Comparison of ENCODE assay signal across 8 mouse cellular contexts in genomic region chr2:25223681-25224491, GRCm38 (mm10). TPM values are rescaled to one million over a fixed set of nuclear protein-coding genes. Genes with fewer than 3 reads are reported as not detected.
DNase-seq lines count a peak whose midpoint lies in the region; ATAC-seq and TF ChIP-seq lines count a peak whose summit lies in the region.

No protein-coding gene starts in this region.

- H3K4me3 ChIP-seq in MEL (ENCODE audit: control insufficient read depth in 1 of 2, insufficient read depth in 1 of 2, low read depth in 2 of 2, low read length in 2 of 2) (peak overlapping the region; percentile 96 to 97), macrophage (ENCODE audit: inconsistent target) (peak overlapping the region; percentile 78)
- peak overlapping the region; percentile 88 for H3K4me3 ChIP-seq in forebrain, postnatal 0 days (ENCODE audit: low read depth, low read length)
- H3K4me3 ChIP-seq in hindbrain, embryonic 11.5 days (ENCODE audit: low read depth, low read length) = peak overlapping the region; percentile 85

- intact Hi-C loops in left cerebral cortex, postnatal 10 days (cut with DNase I) = no loop called here

- peak overlapping the region; percentile 99 for H3K9ac ChIP-seq in MEL (ENCODE audit: control insufficient read depth, low read depth, low read length, poor library complexity, severe bottlenecking)
- peak overlapping the region; percentile 86 for H3K9ac ChIP-seq in forebrain, postnatal 0 days
- peak overlapping the region; percentile 83 for H3K9ac ChIP-seq in hindbrain, embryonic 11.5 days (ENCODE audit: low read depth, low read length)

- ATAC-seq in forebrain, postnatal 0 days = peak; percentile 7
- peak; percentile 39 for ATAC-seq in hindbrain, embryonic 11.5 days (ENCODE audit: low FRiP score)

- H3K27me3 ChIP-seq in MEL (ENCODE audit: control insufficient read depth in 1 of 2, insufficient read depth in 2 of 2, low read length in 2 of 2) = no peaks in the 10 kb centered on the region
- no peaks in the 10 kb centered on the region for H3K27me3 ChIP-seq in forebrain, postnatal 0 days (ENCODE audit: insufficient read depth, low read length)
- no peaks in the 10 kb centered on the region for H3K27me3 ChIP-seq in hindbrain, embryonic 11.5 days (ENCODE audit: control insufficient read depth, insufficient read depth, low read length)

- H3K36me3 ChIP-seq in MEL (ENCODE audit: control insufficient read depth in 1 of 2, insufficient read depth in 2 of 2, low read length in 2 of 2) = peaks cover 6 to 7% of the 10 kb centered on the region in 2 experiments
- H3K36me3 ChIP-seq in forebrain, postnatal 0 days (ENCODE audit: insufficient read depth) = no peaks in the 10 kb centered on the region
- H3K36me3 ChIP-seq in hindbrain, embryonic 11.5 days (ENCODE audit: control insufficient read depth, insufficient read depth, low read length) = no peaks in the 10 kb centered on the region
- H3K36me3 ChIP-seq in macrophage (ENCODE audit: inconsistent target) = no peaks in the 10 kb centered on the region

- DNase-seq in MEL (ENCODE audit: low read depth, low spot score) = peak; percentile 94
- peak; percentile 86 for DNase-seq in c-Kit-negative CD71-positive TER-119-positive erythroid progenitor cells, embryonic 14.5 days (ENCODE audit: low read depth, low spot score)
- no peak for DNase-seq in forebrain, postnatal 0 days
- no peak for DNase-seq in hindbrain, embryonic 11.5 days (ENCODE audit: low spot score)
- peak; percentile 38 to 89 for DNase-seq in left cerebral cortex, postnatal 10 days (ENCODE audit: extremely low spot score in 1 of 2, low spot score in 2 of 2)
- DNase-seq in right cerebral cortex, postnatal 4 days = peak; percentile 59
- peak; percentile 82 to 87 for DNase-seq in urinary bladder, postnatal 36 days (ENCODE audit: low spot score in 2 of 2)

- TF ChIP-seq EP300 in MEL (IDR thresholded peaks at IDR 0.05; ENCODE audit: low read depth in 1 of 2, low read length in 2 of 2) = peak; percentile 57 to 83

- H3K27ac ChIP-seq in MEL (ENCODE audit: control insufficient read depth, low read depth, low read length) (peak overlapping the region; percentile 98), macrophage (peak overlapping the region; percentile 68)
- H3K27ac ChIP-seq in forebrain, postnatal 0 days (ENCODE audit: low read depth, low read length) = peak overlapping the region; percentile 92
- peak overlapping the region; percentile 85 for H3K27ac ChIP-seq in hindbrain, embryonic 11.5 days (ENCODE audit: low read depth, low read length)

- no peak for TF ChIP-seq CTCF in MEL (IDR thresholded peaks at IDR 0.05 in 2 of 3, conservative IDR thresholded peaks at IDR 0.05 in 1 of 3; ENCODE audit: control insufficient read depth in 1 of 3, insufficient read depth in 1 of 3, low read depth in 2 of 3, low read length in 3 of 3, poor library complexity in 1 of 3, severe bottlenecking in 1 of 3)
- TF ChIP-seq CTCF in forebrain, postnatal 0 days (IDR thresholded peaks at IDR 0.05; ENCODE audit: low read depth) = no peak

- no peak for TF ChIP-seq RAD21 in MEL (IDR thresholded peaks at IDR 0.05; ENCODE audit: low read depth, low read length)

- H3K4me1 ChIP-seq in MEL (ENCODE audit: control insufficient read depth in 1 of 2, insufficient read depth in 2 of 2, low read length in 2 of 2) = peaks cover 5 to 14% of the 10 kb centered on the region in 2 experiments; a peak in 3 of 4 replicates
- peaks cover 15% of the 10 kb centered on the region; the same call in 1 of the 2 replicates for H3K4me1 ChIP-seq in forebrain, postnatal 0 days (ENCODE audit: insufficient read depth)
- H3K4me1 ChIP-seq in hindbrain, embryonic 11.5 days (replicated peaks; ENCODE audit: control insufficient read depth, insufficient read depth, low read length) = peaks cover 5% of the 10 kb centered on the region; the same call in 1 of the 2 replicates

- H3K79me2 ChIP-seq in MEL (ENCODE audit: control insufficient read depth, insufficient read depth, low read length, poor library complexity) (peaks cover 17% of the 10 kb centered on the region), macrophage (ENCODE audit: inconsistent target) (peaks cover 13% of the 10 kb centered on the region)

- WGBS in forebrain, postnatal 0 days = 3% methylated on average over 53 of the region's 53 CpGs
- WGBS in hindbrain, embryonic 11.5 days = 2% methylated on average over 53 of the region's 53 CpGs
- under 1% methylated on average over 47 of the region's 53 CpGs for WGBS in macrophage (ENCODE audit: missing documents)

- no peak for TF ChIP-seq POLR2A in MEL (IDR thresholded peaks at IDR 0.05; ENCODE audit: control insufficient read depth in 1 of 2, insufficient read depth in 1 of 2, low read depth in 1 of 2, low read length in 2 of 2, poor library complexity in 1 of 2)

- H3K4me2 ChIP-seq in forebrain, postnatal 0 days (ENCODE audit: low read depth) = peak overlapping the region; percentile 78
- peak overlapping the region; percentile 92 for H3K4me2 ChIP-seq in hindbrain, embryonic 11.5 days (replicated peaks; ENCODE audit: low read depth, low read length)

- H3K9me3 ChIP-seq in MEL (replicated peaks; ENCODE audit: insufficient read depth, low read length) = no peaks in the 10 kb centered on the region
- no peaks in the 10 kb centered on the region for H3K9me3 ChIP-seq in forebrain, postnatal 0 days (ENCODE audit: low read length)
- no peaks in the 10 kb centered on the region for H3K9me3 ChIP-seq in hindbrain, embryonic 11.5 days (ENCODE audit: control insufficient read depth, low read length)

RNA-seq across cellular contexts. Expression of gene Tubb4b, which starts 0.6 kb away (rescaled TPM):
- total RNA-seq in MEL (2012; rRNA removed) = 979 and 1,089 TPM in 2 replicates
- polyA plus RNA-seq in MEL (2012; ENCODE audit: insufficient read depth in 1 of 2, insufficient read length in 2 of 2, low read depth in 1 of 2, low replicate concordance in 2 of 2, missing spikeins in 1 of 2) (1,000 to 10,000 TPM in 1 of 2 experiments, 100 to 1,000 TPM in 1; 183 to 1,037 TPM), macrophage (2018) (49.1 to 144 TPM (median 76.8 TPM) in 3 replicates)
- total RNA-seq in forebrain, postnatal 0 days (2014; rRNA removed) = 553 and 579 TPM in 2 replicates
- polyA plus RNA-seq in forebrain, postnatal 0 days (2015; fragmentation: Nextera tagmentation; extraction: Ambion mirVana) = 382 and 469 TPM in 2 replicates
- 519 and 526 TPM in 2 replicates for polyA plus RNA-seq in hindbrain, embryonic 11.5 days (2014; fragmentation: Nextera tagmentation; extraction: Ambion mirVana)
- 100 to 1,000 TPM; 484 to 492 TPM for total RNA-seq in left cerebral cortex, postnatal 10 days (2021)
- total RNA-seq in macrophage (2018; cell fraction: chromatin; rRNA removed) = 10 to 100 TPM in 25 of 26 experiments, 1 to 10 TPM in 1; 9.6 to 51.4 (median 27.3) TPM
- 100 to 1,000 TPM in 8 of 26 experiments, 10 to 100 TPM in 18; 46.1 to 130 (median 73.8) TPM for total RNA-seq in macrophage (2018; cell fraction: cytosol; rRNA removed)
- total RNA-seq in macrophage (2018; cell fraction: nucleus; rRNA removed) = 10 to 100 TPM; 15.6 to 92.0 (median 34.9) TPM

RNA-seq across cellular contexts. Expression of gene Fam166a, which starts 5.3 kb away (rescaled TPM):
- total RNA-seq in MEL (2012; rRNA removed) = 1.1 TPM in 1 of 2 replicates, not detected in the other
- 10 to 100 TPM in 1 of 2 experiments, not detected in 1; 15.6 TPM for polyA plus RNA-seq in MEL (2012; ENCODE audit: insufficient read depth in 1 of 2, insufficient read length in 2 of 2, low read depth in 1 of 2, low replicate concordance in 2 of 2, missing spikeins in 1 of 2)
- not detected in 2 replicates for total RNA-seq in forebrain, postnatal 0 days (2014; rRNA removed)
- 0.94 TPM in 1 of 2 replicates, not detected in the other for polyA plus RNA-seq in forebrain, postnatal 0 days (2015; fragmentation: Nextera tagmentation; extraction: Ambion mirVana)
- not detected in 2 replicates for polyA plus RNA-seq in hindbrain, embryonic 11.5 days (2014; fragmentation: Nextera tagmentation; extraction: Ambion mirVana)
- total RNA-seq in left cerebral cortex, postnatal 10 days (2021) = not detected
- not detected for total RNA-seq in macrophage (2018; cell fraction: chromatin; rRNA removed)
- not detected for total RNA-seq in macrophage (2018; cell fraction: cytosol; rRNA removed)
- total RNA-seq in macrophage (2018; cell fraction: nucleus; rRNA removed) = not detected
- not detected in 3 replicates for polyA plus RNA-seq in macrophage (2018)

RNA-seq across cellular contexts. Expression of gene Stpg3, which starts 9.4 kb away (rescaled TPM):
- total RNA-seq in MEL (2012; rRNA removed) = not detected in 2 replicates
- polyA plus RNA-seq in MEL (2012; ENCODE audit: insufficient read depth in 1 of 2, insufficient read length in 2 of 2, low read depth in 1 of 2, low replicate concordance in 2 of 2, missing spikeins in 1 of 2) = under 1 TPM in 1 of 2 experiments, not detected in 1; 0.07 TPM
- total RNA-seq in forebrain, postnatal 0 days (2014; rRNA removed) = not detected in 2 replicates
- not detected in 2 replicates for polyA plus RNA-seq in forebrain, postnatal 0 days (2015; fragmentation: Nextera tagmentation; extraction: Ambion mirVana)
- polyA plus RNA-seq in hindbrain, embryonic 11.5 days (2014; fragmentation: Nextera tagmentation; extraction: Ambion mirVana) = not detected in 2 replicates
- total RNA-seq in left cerebral cortex, postnatal 10 days (2021) = not detected
- not detected for total RNA-seq in macrophage (2018; cell fraction: chromatin; rRNA removed)
- not detected for total RNA-seq in macrophage (2018; cell fraction: cytosol; rRNA removed)
- under 1 TPM in 2 of 26 experiments, not detected in 24; 0.30 to 0.89 TPM for total RNA-seq in macrophage (2018; cell fraction: nucleus; rRNA removed)
- polyA plus RNA-seq in macrophage (2018) = not detected in 3 replicates

RNA-seq across cellular contexts. Expression of gene Slc34a3, which starts 10.3 kb away (rescaled TPM):
- 0.04 TPM in 1 of 2 replicates, not detected in the other for total RNA-seq in MEL (2012; rRNA removed)
- polyA plus RNA-seq in MEL (2012; ENCODE audit: insufficient read depth in 1 of 2, insufficient read length in 2 of 2, low read depth in 1 of 2, low replicate concordance in 2 of 2, missing spikeins in 1 of 2) = under 1 TPM in 1 of 2 experiments, not detected in 1; 0.03 TPM
- total RNA-seq in forebrain, postnatal 0 days (2014; rRNA removed) = not detected in 2 replicates
- polyA plus RNA-seq in forebrain, postnatal 0 days (2015; fragmentation: Nextera tagmentation; extraction: Ambion mirVana) = not detected in 2 replicates
- not detected in 2 replicates for polyA plus RNA-seq in hindbrain, embryonic 11.5 days (2014; fragmentation: Nextera tagmentation; extraction: Ambion mirVana)
- not detected for total RNA-seq in left cerebral cortex, postnatal 10 days (2021)
- total RNA-seq in macrophage (2018; cell fraction: chromatin; rRNA removed) = not detected
- not detected for total RNA-seq in macrophage (2018; cell fraction: cytosol; rRNA removed)
- not detected for total RNA-seq in macrophage (2018; cell fraction: nucleus; rRNA removed)
- polyA plus RNA-seq in macrophage (2018) = not detected in 3 replicates

RNA-seq across cellular contexts. Expression of gene Nelfb, which starts 12.6 kb away (rescaled TPM):
- 62.9 and 63.1 TPM in 2 replicates for total RNA-seq in MEL (2012; rRNA removed)
- polyA plus RNA-seq in MEL (2012; ENCODE audit: insufficient read depth in 1 of 2, insufficient read length in 2 of 2, low read depth in 1 of 2, low replicate concordance in 2 of 2, missing spikeins in 1 of 2) = 10 to 100 TPM in 1 of 2 experiments, not detected in 1; 83.5 TPM
- 94.6 and 115 TPM in 2 replicates for total RNA-seq in forebrain, postnatal 0 days (2014; rRNA removed)
- polyA plus RNA-seq in forebrain, postnatal 0 days (2015; fragmentation: Nextera tagmentation; extraction: Ambion mirVana) = 57.1 and 76.1 TPM in 2 replicates
- polyA plus RNA-seq in hindbrain, embryonic 11.5 days (2014; fragmentation: Nextera tagmentation; extraction: Ambion mirVana) = 89.6 and 93.7 TPM in 2 replicates
- 10 to 100 TPM; 51.1 to 56.9 TPM for total RNA-seq in left cerebral cortex, postnatal 10 days (2021)
- 10 to 100 TPM; 15.8 to 77.2 (median 39.9) TPM for total RNA-seq in macrophage (2018; cell fraction: chromatin; rRNA removed)
- 10 to 100 TPM; 15.7 to 36.9 (median 29.0) TPM for total RNA-seq in macrophage (2018; cell fraction: cytosol; rRNA removed)
- total RNA-seq in macrophage (2018; cell fraction: nucleus; rRNA removed) = 10 to 100 TPM; 16.3 to 54.1 (median 32.3) TPM
- 18.9 to 30.4 TPM (median 29.5 TPM) in 3 replicates for polyA plus RNA-seq in macrophage (2018)

Comparison
In these comparisons a context has a peak if more than half of its experiments do, and no peak if none do; other contexts are left out.
1. DNase-seq: peak in MEL (single experiment), c-Kit-negative CD71-positive TER-119-positive erythroid progenitor cells, embryonic 14.5 days (single experiment), left cerebral cortex, postnatal 10 days (2 of 2), right cerebral cortex, postnatal 4 days (single experiment) and urinary bladder, postnatal 36 days (2 of 2); none in forebrain, postnatal 0 days (single experiment) and hindbrain, embryonic 11.5 days (single experiment).
2. Peak in every context shown above with its lines, with median percentiles within 50 percentile points of each other: H3K27ac ChIP-seq, H3K4me3 ChIP-seq and H3K9ac ChIP-seq.